Mouse (Mus musculus) C2C12 (cell line): ENCODE measurements at regions not wholly inside any gene's neighbourhood (a gene's known extent, or its start where the extent isn't known, plus 50 kb on each side); places are given as distances from the start of the nearest gene placed in this dataset.

Experiments
- CTCF ChIP-seq: IDR thresholded peaks from one replicate; pipeline ENCODE4 v1.5.1; 2011; ENCODE audit not compliant: control insufficient read depth, insufficient read depth, insufficient read length
- MAX ChIP-seq: IDR thresholded peaks from one replicate; pipeline ENCODE4 v1.6.1; 2011; ENCODE audit warnings: mild to moderate bottlenecking, control low read depth
- MYOD1 ChIP-seq: IDR thresholded peaks from one replicate; pipeline ENCODE4 v1.6.1; 2011; ENCODE audit warnings: low read depth; ENCODE audit not compliant: control insufficient read depth, insufficient read length
- MYOG ChIP-seq: IDR thresholded peaks from one replicate; pipeline ENCODE4 v1.6.1; 2011; ENCODE audit not compliant: control insufficient read depth, insufficient read length; ENCODE audit errors: extremely low read depth

DNA sequence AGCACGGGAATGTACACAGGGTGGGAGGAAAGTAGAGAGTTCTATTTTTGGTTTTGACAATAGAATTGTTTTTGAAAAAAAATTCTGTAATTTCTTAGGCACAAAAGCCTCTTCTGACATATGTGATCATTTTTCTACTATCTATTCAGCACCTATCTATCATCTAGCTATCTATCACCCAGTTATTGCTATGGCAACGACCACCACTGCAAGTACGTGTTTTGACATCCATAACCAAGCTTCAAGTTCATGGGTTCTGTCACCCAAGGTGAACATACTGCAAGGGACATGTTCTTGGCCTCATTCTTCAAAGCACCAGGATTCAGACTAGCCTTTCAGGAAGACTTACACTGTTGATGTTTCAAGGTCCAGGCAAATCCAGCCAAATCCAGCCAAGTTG, 238.4 kb upstream of the Rarb start:
- TF ChIP-seq MYOD1 (no peak), CTCF (no peak), MAX (no peak), MYOG (no peak)
